Mouse (Mus musculus): ENCODE data around the gene Medag. TPM values are rescaled to one million over a fixed set of nuclear protein-coding genes. Genes with fewer than 3 reads are reported as not detected.

Gene Medag
- 0.19 TPM in 1 of 4 replicates, not detected in the others for total RNA-seq (2023; ENCODE audit: inconsistent age)

GRCm38 (mm10) chr5:149411509-149412193, at the start of gene Medag:
Gene Medag, plus strand, starts transcription at chr5:149411749.

GRCm38 (mm10) chr5:149439531-149440179, 28.1 kb downstream of the Medag start, which contains the start of gene Tex26:
Gene Tex26, plus strand, starts transcription at chr5:149439660.

Other genes starting within 250 kb of the Medag start
- gene Uspl1, start 227.4 kb upstream of the Medag start, total RNA-seq (2023; ENCODE audit: inconsistent age) = 86.4 to 96.0 TPM (median 91.1 TPM) in 4 replicates
- gene Hmgb1, start 227.3 kb upstream of the Medag start, total RNA-seq (2023; ENCODE audit: inconsistent age) = 678 to 712 TPM (median 696 TPM) in 4 replicates
- gene Alox5ap, start 147.0 kb upstream of the Medag start, total RNA-seq (2023; ENCODE audit: inconsistent age) = 63.6 to 70.6 TPM (median 69.5 TPM) in 4 replicates
- gene Tex26, start 27.9 kb downstream of the Medag start, total RNA-seq (2023; ENCODE audit: inconsistent age) = not detected in 4 replicates
- not detected in 4 replicates for gene Wdr95, start 116.9 kb downstream of the Medag start, total RNA-seq (2023; ENCODE audit: inconsistent age)
- gene Hsph1, start 224.6 kb downstream of the Medag start, total RNA-seq (2023; ENCODE audit: inconsistent age) = 152 to 263 TPM (median 184 TPM) in 4 replicates